Mouse (Mus musculus) cerebellum, postnatal 36 days (tissue): Measurements from ENCODE around the gene Dzip1.

Source experiments
- DNase-seq, 2 experiments: peaks; one replicate each; pipeline ENCODE4 v3.0.0; 2021 to 2022; ENCODE audit warnings: mixed read lengths in 2 of 2

Dzip1 gene

DNA sequence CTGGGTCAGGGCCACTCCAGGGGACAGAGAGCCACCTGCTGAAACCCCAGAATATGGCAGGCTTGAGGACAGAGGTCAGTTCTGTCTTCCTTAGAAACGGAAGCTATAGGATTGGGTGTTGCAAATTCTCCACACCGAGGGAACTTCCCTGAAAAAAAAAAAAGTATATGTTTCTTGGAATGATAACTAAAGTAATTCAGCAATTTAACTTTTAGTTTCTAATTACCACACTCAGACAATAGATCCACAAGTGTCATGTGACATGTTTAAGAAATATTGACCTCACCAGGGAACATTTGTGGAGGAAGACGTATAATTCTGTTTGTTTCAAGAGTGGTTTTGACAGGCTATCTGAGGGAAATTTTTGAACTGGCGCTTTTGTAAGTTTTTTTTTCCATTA is 93.7 kb downstream of the Dzip1 start:
- DNase-seq, result no peak

DNA sequence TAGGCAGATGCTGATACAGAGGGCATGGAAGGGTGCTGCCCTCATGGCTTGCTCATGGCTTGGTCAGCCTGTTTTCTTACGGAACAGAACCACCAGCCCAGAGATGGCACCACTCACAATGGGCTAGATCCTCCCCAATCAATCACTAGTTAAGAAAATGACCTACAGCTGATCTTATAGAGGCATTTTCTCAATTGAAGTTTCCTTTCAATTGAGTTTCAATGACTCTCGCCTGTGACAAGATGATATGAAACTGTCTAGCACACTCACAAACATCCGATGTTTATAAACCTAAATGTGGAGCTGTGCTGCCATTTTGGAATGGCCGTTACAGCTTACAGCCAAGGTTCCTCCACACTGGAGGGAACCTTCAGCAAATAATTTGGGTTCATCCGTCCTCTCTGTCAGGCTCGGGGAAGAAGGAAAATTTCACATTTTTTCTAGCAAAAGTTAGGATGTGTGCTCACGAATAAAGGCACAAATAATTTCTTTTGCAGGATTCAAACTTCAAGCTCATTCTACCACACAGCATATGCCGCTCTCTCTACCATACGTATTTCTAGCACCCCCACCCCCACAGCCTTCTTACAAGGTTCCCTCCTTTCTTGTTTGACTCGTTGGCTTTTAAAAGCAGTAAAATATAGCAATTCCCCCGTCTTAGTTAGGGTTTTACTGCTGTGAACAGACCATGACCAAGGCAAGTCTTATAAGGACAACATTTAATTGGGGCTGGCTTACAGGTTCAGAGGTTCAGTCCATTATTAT is 95.7 kb downstream of the Dzip1 start:
- DNase-seq, result no peak

DNA sequence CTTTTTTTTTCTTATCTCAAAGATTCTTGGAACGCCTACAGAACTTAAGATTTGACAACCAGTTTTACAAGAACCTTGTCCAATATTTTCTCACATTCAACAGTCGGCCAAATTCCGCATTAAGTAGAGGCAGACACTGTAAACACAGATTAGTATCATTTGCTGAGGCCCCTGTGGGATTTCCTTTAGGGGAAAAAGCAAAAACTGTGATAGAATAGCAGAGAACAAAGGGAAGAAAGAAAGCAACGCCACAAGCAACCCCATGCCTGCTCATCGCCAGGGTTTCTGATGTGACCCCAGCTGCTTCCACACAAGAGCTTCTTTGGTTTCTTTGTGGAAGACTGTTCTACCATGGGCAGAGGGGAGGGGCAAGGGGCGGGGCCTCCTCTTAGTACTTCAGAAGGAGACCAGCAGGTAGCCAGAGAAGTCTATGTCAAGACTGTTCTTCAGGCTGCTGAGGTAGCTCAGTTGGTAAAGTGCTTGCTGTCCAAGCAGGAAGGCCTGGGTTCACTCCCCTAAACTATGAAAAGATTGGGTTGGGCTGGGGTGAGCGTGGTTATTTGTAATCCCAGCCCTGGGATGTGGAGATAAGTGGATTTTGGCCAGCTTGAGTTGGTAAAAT is 97.9 kb downstream of the Dzip1 start:
- DNase-seq, result no peak

DNA sequence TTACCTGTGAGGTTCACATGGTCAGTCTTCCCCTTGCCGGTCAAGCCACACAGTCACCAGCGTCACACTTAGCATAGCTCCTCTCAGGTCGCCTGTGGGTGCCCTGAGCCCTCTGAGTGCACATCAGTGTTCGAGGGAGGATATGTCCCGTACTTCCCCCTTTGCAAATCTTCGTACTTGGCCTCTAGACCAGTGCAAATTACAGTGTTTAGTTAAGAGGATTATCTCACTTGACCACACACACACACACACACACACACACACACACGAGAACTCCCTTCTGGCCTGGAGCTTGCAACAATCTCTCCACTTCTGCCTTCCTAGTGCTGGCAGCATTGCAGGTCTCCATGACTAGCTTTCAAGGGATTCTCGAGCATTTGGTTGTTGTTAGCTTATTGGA is 98.9 kb downstream of the Dzip1 start:
- no peak for DNase-seq
